Mouse (Mus musculus) inflammation-experienced regulatory T-cells (primary cell): ENCODE results near the gene Tmem135. TPM values are rescaled to one million over a fixed set of nuclear protein-coding genes. Genes with fewer than 3 reads are reported as not detected.

Experiments
- polyA plus RNA-seq, 2 experiments: library from polyadenylated mRNA; unstranded; fragments of 100-300 nt; shearing (Covaris generic); gene quantifications; one replicate each; pipeline ENCODE4 v1.2.1; 2017

Gene Tmem135
- 10 to 100 TPM; 43.4 to 44.4 TPM for polyA plus RNA-seq

GRCm38 (mm10) chr7:89404081-89404733 lies at the start of gene Tmem135, which contains the start of gene Fzd4:
Gene Tmem135 (minus strand): TSS chr7:89404222.
Gene Fzd4 (plus strand): TSS chr7:89404355.

Other genes with a start within 250 kb of the Tmem135 start
- under 1 TPM in 1 of 2 experiments, not detected in 1; 0.02 TPM for gene Fzd4, start 133 bp upstream of the Tmem135 start, polyA plus RNA-seq
- under 1 TPM; 0.10 to 0.67 TPM for gene Prss23, start 123.0 kb upstream of the Tmem135 start, polyA plus RNA-seq
- 1 to 10 TPM in 1 of 2 experiments, under 1 TPM in 1; 0.46 to 2.3 TPM for gene Me3, start 228.2 kb upstream of the Tmem135 start, polyA plus RNA-seq